Mouse (Mus musculus) liver, embryonic 13.5 days (tissue): ENCODE data around the gene Ehmt1. TPM values are rescaled to one million over a fixed set of nuclear protein-coding genes. Genes with fewer than 3 reads are reported as not detected.

Source experiments
- ATAC-seq: fragments of 200-750 bp; cut with Nextera tagmentation; 2 replicates; pipeline ENCODE4 v1.8.0; 2017; ENCODE audit warnings: low read depth, mild to moderate bottlenecking, moderate number of reproducible peaks, moderate library complexity
- DNase-seq: peaks from one replicate; pipeline ENCODE4 v3.0.0; 2022
- H3K27ac ChIP-seq: fragments of 300-500 bp; sonication (generic); 2 replicates; pipeline ENCODE4 v1.5.1; 2015; ENCODE audit warnings: moderate library complexity, mild to moderate bottlenecking, inconsistent platforms
- H3K27me3 ChIP-seq: fragments of 300-500 bp; sonication (generic); 2 replicates; pipeline ENCODE4 v1.6.1; 2015; ENCODE audit warnings: mild to moderate bottlenecking, inconsistent platforms
- H3K36me3 ChIP-seq: fragments of 300-500 bp; sonication (generic); 2 replicates; pipeline ENCODE4 v1.6.1; 2015; ENCODE audit warnings: mild to moderate bottlenecking, inconsistent platforms
- H3K4me1 ChIP-seq: fragments of 300-500 bp; sonication (generic); replicated peaks from 2 replicates; pipeline ENCODE4 v1.6.1; 2015; ENCODE audit warnings: inconsistent platforms
- H3K4me2 ChIP-seq: fragments of 300-500 bp; sonication (generic); 2 replicates; pipeline ENCODE4 v1.6.1; 2015; ENCODE audit warnings: inconsistent platforms, mild to moderate bottlenecking, moderate library complexity
- H3K4me3 ChIP-seq: fragments of 300-500 bp; sonication (generic); replicated peaks from 2 replicates; pipeline ENCODE4 v1.5.1; 2015; ENCODE audit warnings: mild to moderate bottlenecking, inconsistent platforms
- H3K9ac ChIP-seq: fragments of 300-500 bp; sonication (generic); 2 replicates; pipeline ENCODE4 v1.6.1; 2015; ENCODE audit warnings: mild to moderate bottlenecking, inconsistent platforms
- H3K9me3 ChIP-seq: fragments of 300-500 bp; sonication (generic); replicated peaks from 2 replicates; pipeline ENCODE4 v1.6.1; 2016; ENCODE audit warnings: inconsistent platforms
- WGBS: fragments of 180-500 bp; shearing (Covaris S2); methylation state at CpG from one replicate; pipeline ENCODE4 v1.1.7; 2015; ENCODE audit not compliant: insufficient replicate concordance; 5-methylcytosine and 5-hydroxymethylcytosine counted together
- polyA plus RNA-seq: library from polyadenylated mRNA; unstranded; fragments of >200 nt; fragmentation: Nextera tagmentation; extraction: Ambion mirVana; gene quantifications from 2 replicates; pipeline ENCODE4 v1.2.1, GENCODE M21; 2015

Gene Ehmt1
- polyA plus RNA-seq, 1 experiment from 2014 or later, result 19.0 TPM

DNA sequence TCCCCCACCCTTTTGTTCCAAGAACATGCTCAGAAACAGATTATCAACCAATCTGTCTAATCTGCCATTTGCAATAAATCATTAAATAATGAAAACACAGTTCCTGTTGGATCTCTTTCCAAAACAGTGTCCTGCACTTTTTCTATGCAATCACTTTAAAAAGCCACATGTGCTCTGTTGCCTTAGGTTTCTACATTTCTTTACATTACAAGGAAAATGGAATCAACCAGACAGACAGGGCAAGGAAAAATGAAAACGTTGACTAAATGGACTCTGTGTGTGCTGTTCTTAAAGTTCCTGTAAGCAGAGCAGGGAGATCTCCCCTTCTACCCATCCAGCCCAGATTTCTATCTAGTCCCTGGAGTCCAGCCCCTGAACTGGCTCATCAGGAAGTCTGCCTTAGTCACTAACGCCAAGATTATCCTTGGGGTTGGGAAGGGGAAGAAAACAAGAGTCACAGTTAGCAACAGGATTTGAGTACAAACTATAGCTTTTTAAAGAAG, 13.7 kb downstream of the Ehmt1 start:
- Histone ChIP-seq H3K4me3 (no peak overlapping the region), H3K9me3 (no peaks in the 10 kb centered on the region), H3K9ac (no peak overlapping the region), H3K27me3 (no peaks in the 10 kb centered on the region), H3K4me1 (peaks cover 47% of the 10 kb centered on the region), H3K36me3 (peaks cover 4% of the 10 kb centered on the region; the same call in 1 of the 2 replicates), H3K4me2 (no peak overlapping the region), H3K27ac (no peak overlapping the region)
- no peak for DNase-seq
- ATAC-seq, result no peak
- WGBS, result 21% methylated on average over 2 of the region's 2 CpGs

DNA sequence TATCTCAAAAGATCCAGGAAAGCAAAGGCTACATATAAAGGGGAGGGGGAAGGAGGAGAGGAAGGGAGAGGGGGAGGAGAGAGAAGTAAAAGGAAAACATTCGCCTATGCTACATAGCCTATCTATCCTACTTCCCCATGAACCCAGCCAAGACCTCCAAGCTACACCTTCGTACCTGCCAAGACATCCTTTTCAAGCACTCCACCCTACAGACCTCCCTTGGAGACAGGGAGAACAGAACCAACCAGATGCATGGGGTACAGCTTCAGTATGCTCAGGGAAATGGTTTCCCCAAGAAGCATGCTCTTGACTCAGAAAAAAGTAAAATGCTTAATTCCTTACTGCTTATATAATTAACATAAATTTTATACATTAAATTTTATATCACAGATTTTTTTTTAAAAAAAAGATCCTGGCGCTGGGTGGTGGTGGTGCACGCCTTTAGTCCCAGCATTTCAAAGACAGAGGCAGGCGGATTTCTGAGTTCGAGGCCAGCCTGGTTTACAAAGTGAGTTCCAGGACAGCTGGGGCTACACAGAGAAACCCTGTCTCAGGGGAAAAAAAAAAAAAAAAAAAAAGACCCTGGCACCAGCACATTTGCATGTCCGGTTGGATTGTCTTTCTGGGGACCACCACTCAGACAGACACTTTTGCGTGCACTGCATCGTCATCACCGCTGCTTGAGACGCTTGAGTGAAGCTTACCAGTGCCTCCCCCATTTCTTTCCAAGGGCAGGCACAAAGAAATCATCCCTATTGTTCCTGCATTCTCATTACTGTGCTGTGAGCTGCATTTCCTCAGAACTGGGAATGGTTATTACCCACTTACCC, 14.4 kb downstream of the Ehmt1 start:
- Histone ChIP-seq H3K36me3 (no peaks in the 10 kb centered on the region), H3K27ac (no peak overlapping the region), H3K4me1 (peaks cover 46% of the 10 kb centered on the region), H3K9ac (no peak overlapping the region), H3K27me3 (no peaks in the 10 kb centered on the region), H3K4me3 (no peak overlapping the region), H3K9me3 (no peaks in the 10 kb centered on the region), H3K4me2 (no peak overlapping the region)
- DNase-seq (no peak), ATAC-seq (no peak)
- WGBS, result 80% methylated on average over 11 of the region's 11 CpGs

DNA sequence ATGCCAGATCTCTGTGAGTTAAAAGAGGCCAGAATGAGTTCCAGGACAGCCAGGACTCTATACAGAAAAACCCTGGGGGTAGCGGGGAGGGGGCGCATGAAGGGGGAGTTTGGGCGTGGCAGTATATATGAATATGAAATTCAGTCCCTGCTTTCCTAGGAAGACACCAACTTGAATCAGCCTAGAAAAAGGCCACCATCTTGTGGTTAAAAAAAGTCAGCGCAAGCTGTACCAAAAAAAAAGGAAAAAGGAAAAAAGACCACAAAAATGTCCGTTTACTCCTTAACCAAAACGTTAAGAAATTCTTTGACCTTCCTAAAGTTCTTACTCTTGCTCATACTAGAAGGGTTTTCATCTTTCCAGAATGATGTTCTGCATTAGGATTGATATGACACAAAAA, 16.4 kb downstream of the Ehmt1 start:
- no peak overlapping the region for H3K27ac ChIP-seq
- 70% methylated on average over 6 of the region's 6 CpGs for WGBS
- no peaks in the 10 kb centered on the region for H3K36me3 ChIP-seq
- H3K4me1 ChIP-seq, result peaks cover 47% of the 10 kb centered on the region
- ATAC-seq (no peak), DNase-seq (no peak)
- no peaks in the 10 kb centered on the region for H3K9me3 ChIP-seq
- H3K4me2 ChIP-seq, result no peak overlapping the region
- no peaks in the 10 kb centered on the region for H3K27me3 ChIP-seq
- H3K4me3 ChIP-seq, result no peak overlapping the region
- H3K9ac ChIP-seq, result no peak overlapping the region

DNA sequence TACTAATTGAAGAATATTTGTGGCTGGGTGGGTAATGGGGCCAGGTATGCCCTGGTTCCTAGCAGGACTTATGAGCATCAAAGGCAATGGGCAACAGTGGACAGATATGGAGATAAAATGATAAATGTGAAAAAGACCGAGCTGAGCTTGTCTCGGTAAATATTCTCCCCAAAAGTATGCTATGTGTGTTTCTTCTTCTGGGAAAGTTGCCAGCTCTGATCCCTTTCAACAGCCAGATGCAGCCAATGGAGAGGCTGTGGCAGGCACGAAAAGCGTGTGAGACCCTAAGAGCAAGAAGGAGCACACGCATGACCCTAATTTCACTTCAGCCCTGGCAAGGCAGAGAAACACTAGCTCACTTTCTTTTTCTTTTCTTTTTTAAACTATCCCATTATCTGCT, 18.4 kb downstream of the Ehmt1 start:
- Histone ChIP-seq H3K4me2 (no peak overlapping the region), H3K27ac (no peak overlapping the region), H3K9me3 (no peaks in the 10 kb centered on the region), H3K27me3 (no peaks in the 10 kb centered on the region), H3K9ac (no peak overlapping the region), H3K4me1 (peaks cover 40% of the 10 kb centered on the region), H3K4me3 (no peak overlapping the region), H3K36me3 (no peaks in the 10 kb centered on the region)
- ATAC-seq, result no peak
- no peak for DNase-seq
- 83% methylated on average over 5 of the region's 5 CpGs for WGBS

DNA sequence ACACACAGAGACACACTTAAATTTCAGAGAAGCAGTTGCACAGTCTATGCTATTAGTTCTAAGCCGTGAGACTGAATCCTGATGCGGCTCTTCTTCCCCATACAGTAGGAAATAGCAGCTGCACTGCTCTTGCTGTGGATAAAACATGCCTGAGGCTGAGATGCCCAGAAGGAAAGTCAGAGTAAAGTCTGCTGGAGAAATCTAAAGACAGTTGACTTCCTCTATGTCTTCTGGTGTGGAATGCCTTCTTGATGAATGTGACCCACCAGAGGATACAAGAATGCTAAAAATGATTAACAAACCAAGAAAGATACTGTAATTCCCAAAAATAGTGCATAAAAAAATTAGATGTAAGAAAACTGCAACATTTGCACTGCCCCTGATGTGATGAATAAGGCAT, 20.1 kb downstream of the Ehmt1 start:
- H3K4me3 ChIP-seq, result no peak overlapping the region
- H3K27me3 ChIP-seq, result no peaks in the 10 kb centered on the region
- no peak for ATAC-seq

DNA sequence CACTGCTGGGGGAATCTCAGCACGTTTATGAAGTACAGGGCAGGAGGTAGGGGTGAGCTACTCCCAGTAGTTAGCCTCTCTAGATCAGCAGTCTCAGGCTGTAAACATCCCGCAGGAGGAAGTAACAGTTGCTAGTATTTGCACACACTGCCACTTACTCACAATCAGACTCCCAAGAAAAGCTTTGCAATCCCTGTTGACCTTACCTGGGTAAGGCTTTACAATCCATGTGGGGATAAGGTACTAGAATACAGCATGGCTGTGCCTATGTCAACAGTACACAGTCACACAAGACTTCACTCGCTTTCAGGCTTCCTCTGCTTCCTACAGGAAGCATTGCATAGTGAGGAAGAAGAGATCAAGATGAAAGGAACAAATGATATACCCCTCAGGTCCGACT, 22.7 kb downstream of the Ehmt1 start:
- Histone ChIP-seq H3K4me2 (no peak overlapping the region), H3K4me3 (no peak overlapping the region), H3K27ac (no peak overlapping the region), H3K36me3 (0 out of 2 replicates have a peak, but pooled peaks cover 3% of the 10 kb centered on the region), H3K9me3 (no peaks in the 10 kb centered on the region), H3K9ac (no peak overlapping the region), H3K27me3 (no peaks in the 10 kb centered on the region), H3K4me1 (peaks cover 38% of the 10 kb centered on the region)
- ATAC-seq, result no peak
- no peak for DNase-seq
- 57% methylated on average over 4 of the region's 4 CpGs for WGBS

More for the DNA sequence above, 20.1 kb downstream of the Ehmt1 start:
- Histone ChIP-seq H3K27ac (no peak overlapping the region), H3K4me2 (no peak overlapping the region), H3K4me1 (peaks cover 41% of the 10 kb centered on the region), H3K9me3 (no peaks in the 10 kb centered on the region), H3K36me3 (no peaks in the 10 kb centered on the region), H3K9ac (no peak overlapping the region)
- DNase-seq, result no peak
- WGBS, result 87% methylated on average over 2 of the region's 2 CpGs

DNA sequence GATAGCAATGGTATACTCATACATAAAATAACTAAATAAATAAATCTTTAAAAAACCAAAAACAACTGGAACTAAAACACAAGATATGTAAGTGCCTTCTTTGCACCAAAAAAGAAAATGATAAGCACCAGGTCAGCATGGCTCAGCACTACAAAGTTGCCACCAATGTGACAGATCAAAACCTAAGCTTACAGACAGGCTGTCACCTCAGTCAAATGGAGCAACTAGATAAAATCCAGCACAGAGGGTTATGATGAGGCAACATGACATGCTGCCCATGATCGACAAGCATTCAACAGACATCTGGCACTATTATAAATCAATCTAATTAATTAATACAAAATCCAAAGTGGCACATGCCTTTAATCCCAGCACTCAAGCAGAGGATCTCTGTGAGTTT, 25.2 kb downstream of the Ehmt1 start:
- H3K9me3 ChIP-seq, result no peaks in the 10 kb centered on the region
- DNase-seq (no peak), ATAC-seq (no peak)
- 0 out of 2 replicates have a peak, but pooled peaks cover 3% of the 10 kb centered on the region for H3K36me3 ChIP-seq
- no peak overlapping the region for H3K27ac ChIP-seq
- no peak overlapping the region for H3K4me3 ChIP-seq
- 41% methylated on average over 1 of the region's 1 CpGs for WGBS
- no peaks in the 10 kb centered on the region for H3K27me3 ChIP-seq
- peaks cover 52% of the 10 kb centered on the region for H3K4me1 ChIP-seq
- no peak overlapping the region for H3K9ac ChIP-seq
- H3K4me2 ChIP-seq, result no peak overlapping the region

DNA sequence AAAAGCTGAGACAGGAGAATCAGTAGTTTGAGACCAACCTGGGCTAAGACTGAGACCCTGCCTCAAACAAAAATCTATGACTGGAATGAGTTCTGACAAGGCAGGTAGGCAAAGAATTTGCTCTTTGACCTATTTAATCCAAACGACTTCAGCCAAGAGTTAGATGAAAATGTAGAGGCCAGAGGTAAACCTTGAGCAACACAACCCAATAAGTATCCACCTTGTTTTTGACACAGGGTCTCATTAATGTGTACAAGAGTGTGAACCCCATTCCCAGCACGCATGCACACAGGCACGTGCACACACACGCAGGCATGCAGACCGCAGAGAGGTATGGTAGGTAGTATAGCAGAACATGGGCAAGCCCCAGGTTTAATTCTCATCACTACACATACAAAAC, 27.1 kb downstream of the Ehmt1 start:
- 0 out of 2 replicates have a peak, but pooled peaks cover 3% of the 10 kb centered on the region for H3K36me3 ChIP-seq
- no peak overlapping the region for H3K4me3 ChIP-seq
- H3K9ac ChIP-seq, result no peak overlapping the region
- WGBS, result 80% methylated on average over 5 of the region's 5 CpGs
- no peaks in the 10 kb centered on the region for H3K9me3 ChIP-seq
- H3K4me1 ChIP-seq, result peaks cover 54% of the 10 kb centered on the region
- DNase-seq (no peak), ATAC-seq (no peak)
- no peak overlapping the region for H3K4me2 ChIP-seq
- H3K27me3 ChIP-seq, result no peaks in the 10 kb centered on the region
- H3K27ac ChIP-seq, result no peak overlapping the region

DNA sequence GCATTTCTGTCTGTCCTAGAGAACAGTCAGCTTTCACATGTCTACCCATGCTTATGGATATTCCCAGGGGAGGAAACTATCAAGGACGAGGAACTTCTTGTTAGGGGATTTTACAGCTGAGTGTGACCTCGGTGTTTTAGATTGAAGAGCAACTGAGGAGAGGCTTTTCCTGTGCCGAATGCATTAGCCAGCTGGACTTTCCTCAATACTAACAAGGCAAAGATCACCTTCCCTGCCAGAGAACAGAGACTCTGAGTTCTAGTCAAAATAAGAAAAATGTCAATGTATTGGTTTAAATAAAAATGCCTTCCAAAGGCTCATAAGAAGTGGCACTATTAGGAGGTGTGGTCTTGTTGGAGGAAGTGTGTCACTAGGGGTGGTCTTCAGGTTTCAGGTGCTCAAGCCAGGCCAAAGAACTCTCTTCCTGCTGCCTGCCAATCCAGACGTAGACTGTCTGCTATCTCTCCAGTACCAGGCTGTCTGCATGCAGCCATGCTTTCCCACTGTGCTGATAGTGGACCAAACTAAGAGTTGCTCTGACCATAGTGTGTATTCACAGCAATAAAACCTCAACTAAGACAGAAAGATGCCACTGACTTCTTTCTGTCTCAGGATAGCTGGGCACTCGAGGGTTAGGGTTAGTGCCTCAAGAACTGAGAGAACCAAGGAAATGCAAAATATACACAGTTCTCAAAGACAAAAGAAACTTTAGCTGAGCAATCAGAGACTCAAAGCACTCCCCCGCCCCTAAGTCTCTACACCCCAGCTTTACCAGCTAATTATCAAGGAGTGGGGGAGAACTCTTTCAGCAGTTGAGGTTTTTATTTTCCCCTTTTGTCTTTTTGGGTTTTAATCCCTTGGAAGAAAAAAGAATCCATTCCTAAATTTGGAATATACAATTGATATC, 28.6 kb downstream of the Ehmt1 start:
- no peak overlapping the region for H3K4me2 ChIP-seq
- 52% methylated on average over 6 of the region's 6 CpGs for WGBS
- H3K27me3 ChIP-seq, result no peaks in the 10 kb centered on the region
- no peak overlapping the region for H3K27ac ChIP-seq
- peaks cover 12% of the 10 kb centered on the region for H3K36me3 ChIP-seq
- no peaks in the 10 kb centered on the region for H3K9me3 ChIP-seq
- no peak overlapping the region for H3K4me3 ChIP-seq
- H3K9ac ChIP-seq, result no peak overlapping the region
- ATAC-seq, result peak; percentile 71
- peaks cover 51% of the 10 kb centered on the region for H3K4me1 ChIP-seq
- peak; percentile 12 for DNase-seq

DNA sequence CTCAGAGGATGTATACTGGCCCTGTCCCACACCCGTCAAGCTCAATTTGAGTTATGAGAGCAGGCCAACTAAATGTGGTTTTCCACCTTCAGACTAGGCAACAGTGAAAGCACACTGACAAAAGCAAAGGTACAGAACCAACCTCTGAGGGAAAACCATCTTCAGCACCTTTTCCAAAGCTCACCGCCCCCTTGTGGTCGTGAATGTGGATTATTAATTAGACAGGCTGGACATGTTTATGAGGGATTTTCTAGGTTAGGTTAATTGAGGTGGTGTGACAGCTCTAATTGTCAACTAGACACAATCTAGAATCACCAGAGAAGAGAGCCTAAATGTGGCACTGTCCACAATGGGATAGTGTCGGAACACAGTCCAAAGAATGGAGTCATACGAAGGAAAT, 30.5 kb downstream of the Ehmt1 start:
- no peaks in the 10 kb centered on the region for H3K27me3 ChIP-seq
- H3K9me3 ChIP-seq, result no peaks in the 10 kb centered on the region
- no peak for DNase-seq

DNA sequence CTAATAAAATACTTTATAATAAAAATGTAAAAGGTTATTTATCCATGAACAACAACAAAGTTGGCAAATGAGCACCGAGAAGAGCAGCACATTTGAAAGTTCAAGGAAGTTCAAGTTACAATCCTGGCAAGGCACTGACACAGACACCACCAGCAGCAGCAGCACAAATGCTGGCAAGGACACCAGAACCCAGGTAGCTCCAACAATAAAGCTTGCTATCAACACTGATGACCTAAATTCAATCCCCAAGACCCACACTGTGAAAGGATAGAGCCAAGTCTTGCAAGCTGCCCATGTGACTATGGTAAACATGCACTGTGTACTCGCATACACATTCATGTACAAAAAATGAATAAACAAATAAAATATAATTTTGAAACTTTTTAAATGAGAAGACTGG, 38.7 kb downstream of the Ehmt1 start:
- Histone ChIP-seq H3K9me3 (no peaks in the 10 kb centered on the region), H3K9ac (no peak overlapping the region), H3K4me2 (no peak overlapping the region), H3K27me3 (no peaks in the 10 kb centered on the region), H3K36me3 (peaks cover 47% of the 10 kb centered on the region), H3K27ac (no peak overlapping the region), H3K4me1 (no peaks in the 10 kb centered on the region), H3K4me3 (no peak overlapping the region)
- WGBS, result 79% methylated on average over 2 of the region's 2 CpGs
- no peak for DNase-seq
- no peak for ATAC-seq

More for the DNA sequence above, 30.5 kb downstream of the Ehmt1 start:
- H3K36me3 ChIP-seq, result peaks cover 22% of the 10 kb centered on the region
- H3K4me2 ChIP-seq, result no peak overlapping the region
- H3K4me3 ChIP-seq, result no peak overlapping the region
- H3K27ac ChIP-seq, result no peak overlapping the region
- peaks cover 39% of the 10 kb centered on the region for H3K4me1 ChIP-seq
- no peak for ATAC-seq
- no peak overlapping the region for H3K9ac ChIP-seq
- 69% methylated on average over 5 of the region's 5 CpGs for WGBS
